Mouse (Mus musculus) left cerebral cortex, postnatal 4 days (tissue): Measurements from ENCODE around the gene Rbx1. TPM values are rescaled to one million over a fixed set of nuclear protein-coding genes. Genes with fewer than 3 reads are reported as not detected.

ENCODE experiments used
- total RNA-seq, 2 experiments: library from RNA; stranded (reverse); gene quantifications; 2 replicates each; pipeline ENCODE4 v1.2.3; 2021

Rbx1 gene
- total RNA-seq, 2 experiments from 2014 or later, result 141 to 149 TPM

Other genes starting within 250 kb of the Rbx1 start
- 1 to 10 TPM; 3.4 TPM for gene Mchr1, start 230.8 kb upstream of the Rbx1 start, total RNA-seq
- gene Slc25a17, start 105.5 kb upstream of the Rbx1 start, total RNA-seq, result 10 to 100 TPM; 71.9 to 72.3 TPM
- gene St13, start 66.2 kb upstream of the Rbx1 start, total RNA-seq, result 100 to 1,000 TPM; 188 to 193 TPM
- 10 to 100 TPM; 11.4 to 11.7 TPM for gene Xpnpep3, start 66.2 kb upstream of the Rbx1 start, total RNA-seq
- gene Dnajb7, start 58.0 kb upstream of the Rbx1 start, total RNA-seq, result under 1 TPM in 1 of 2 experiments, not detected in 1; 0.28 TPM
- gene Ep300, start 119.1 kb downstream of the Rbx1 start, total RNA-seq, result 10 to 100 TPM; 72.1 to 74.3 TPM
- gene L3mbtl2, start 197.6 kb downstream of the Rbx1 start, total RNA-seq, result 10 to 100 TPM; 35.6 to 39.8 TPM
- 10 to 100 TPM; 25.3 to 26.6 TPM for gene Chadl, start 231.0 kb downstream of the Rbx1 start, total RNA-seq